Mouse (Mus musculus) stomach, embryonic 14.5 days (tissue): ENCODE data around the gene Tmem184a. TPM values are rescaled to one million over a fixed set of nuclear protein-coding genes. Genes with fewer than 3 reads are reported as not detected.

Experiments used
- ATAC-seq: fragments of 200-750 bp; cut with Nextera tagmentation; 2 replicates; pipeline ENCODE4 v1.8.0; 2017; ENCODE audit warnings: low read depth, moderate TSS enrichment; ENCODE audit not compliant: insufficient number of reproducible peaks, insufficient read depth, low FRiP score
- H3K27ac ChIP-seq: fragments of 300-500 bp; sonication (generic); 2 replicates; pipeline ENCODE4 v1.5.1; 2014; ENCODE audit warnings: mild to moderate bottlenecking, low read length, moderate library complexity, mixed read lengths
- H3K27me3 ChIP-seq: fragments of 300-500 bp; sonication (generic); 2 replicates; pipeline ENCODE4 v1.6.1; 2014; ENCODE audit warnings: low read length, control low read depth, mixed read lengths; ENCODE audit not compliant: control insufficient read depth, insufficient read depth
- H3K36me3 ChIP-seq: fragments of 300-500 bp; sonication (generic); 2 replicates; pipeline ENCODE4 v1.6.1; 2014; ENCODE audit warnings: mild to moderate bottlenecking, control low read depth, low read length, moderate library complexity, mixed read lengths; ENCODE audit not compliant: control insufficient read depth, insufficient read depth
- H3K4me1 ChIP-seq: fragments of 300-500 bp; sonication (generic); 2 replicates; pipeline ENCODE4 v1.6.1; 2014; ENCODE audit warnings: low read length, control low read depth, mixed read lengths; ENCODE audit not compliant: control insufficient read depth, insufficient read depth
- H3K4me2 ChIP-seq: fragments of 300-500 bp; sonication (generic); replicated peaks from 2 replicates; pipeline ENCODE4 v1.6.1; 2014; ENCODE audit warnings: low read depth, low read length, control low read depth
- H3K4me3 ChIP-seq: fragments of 300-500 bp; sonication (generic); 2 replicates; pipeline ENCODE4 v1.5.1; 2014; ENCODE audit warnings: low read depth, low read length, control low read depth
- H3K9ac ChIP-seq: fragments of 300-500 bp; sonication (generic); replicated peaks from 2 replicates; pipeline ENCODE4 v1.6.1; 2014; ENCODE audit warnings: low read depth, mild to moderate bottlenecking, control low read depth, low read length, moderate library complexity, mixed read lengths
- H3K9me3 ChIP-seq: fragments of 300-500 bp; sonication (generic); 2 replicates; pipeline ENCODE4 v1.6.1; 2016; ENCODE audit warnings: low read depth, low read length, control low read depth; ENCODE audit not compliant: control insufficient read depth
- WGBS: fragments of 180-500 bp; shearing (Covaris S2); extraction: QIAGEN DNeasy Blood & Tissue Kit; methylation state at CpG from one replicate; pipeline ENCODE4 v1.1.7; 2014; 5-methylcytosine and 5-hydroxymethylcytosine counted together
- polyA plus RNA-seq: library from polyadenylated mRNA; unstranded; fragments of >200 nt; fragmentation: Nextera tagmentation; extraction: Ambion mirVana; gene quantifications from 2 replicates; pipeline ENCODE4 v1.2.1, GENCODE M21; 2014

Gene Tmem184a
- polyA plus RNA-seq, 1 experiment from 2014 or later = 9.0 TPM

DNA sequence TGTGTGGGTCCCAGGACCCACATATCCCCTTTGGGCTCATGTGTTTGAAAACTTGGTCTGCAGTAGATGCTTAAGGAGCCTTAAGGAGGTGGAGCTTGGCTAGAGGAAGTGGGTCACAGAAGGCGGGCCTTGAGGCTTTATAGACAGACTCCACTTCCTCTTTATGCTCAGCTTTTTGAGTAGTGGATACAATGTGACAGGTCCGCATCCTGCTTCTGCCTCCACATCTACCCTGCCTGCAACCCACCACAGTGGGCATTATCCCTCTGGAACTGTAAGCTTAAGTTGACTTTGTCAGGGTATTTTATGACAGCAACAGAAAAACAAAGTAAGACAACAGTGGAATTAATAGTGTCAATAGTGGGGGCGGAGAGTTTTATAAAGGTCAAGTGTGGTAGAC is 11.0 kb upstream of the Tmem184a start:
- ATAC-seq = no peak
- Histone ChIP-seq H3K9ac (no peak overlapping the region), H3K27ac (no peak overlapping the region), H3K27me3 (no peaks in the 10 kb centered on the region), H3K4me3 (no peak overlapping the region), H3K4me1 (peaks cover 4% of the 10 kb centered on the region), H3K4me2 (no peak overlapping the region), H3K9me3 (no peaks in the 10 kb centered on the region), H3K36me3 (no peaks in the 10 kb centered on the region)
- WGBS = 77% methylated on average over 3 of the region's 3 CpGs

DNA sequence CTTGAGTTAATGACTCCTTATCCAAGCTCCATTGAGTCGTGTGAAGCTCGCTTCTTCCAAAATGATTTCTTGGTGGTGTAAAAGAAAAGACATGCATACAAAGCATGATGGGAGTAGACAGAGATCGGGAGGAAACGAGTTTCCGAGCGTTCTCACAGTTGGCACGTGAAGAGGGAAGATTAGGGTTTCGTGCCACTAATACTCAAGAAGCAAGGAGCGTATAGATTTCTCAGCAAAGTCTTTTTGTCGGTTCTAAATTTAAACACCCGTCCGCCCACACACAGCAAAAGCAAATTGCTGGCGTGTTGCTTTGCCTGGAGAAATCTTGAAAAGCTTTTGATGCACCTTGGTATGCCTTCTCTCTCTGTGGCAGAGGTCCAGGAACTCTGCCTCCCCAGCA is 9.7 kb upstream of the Tmem184a start:
- no peak for ATAC-seq
- 76% methylated on average over 13 of the region's 13 CpGs for WGBS

DNA sequence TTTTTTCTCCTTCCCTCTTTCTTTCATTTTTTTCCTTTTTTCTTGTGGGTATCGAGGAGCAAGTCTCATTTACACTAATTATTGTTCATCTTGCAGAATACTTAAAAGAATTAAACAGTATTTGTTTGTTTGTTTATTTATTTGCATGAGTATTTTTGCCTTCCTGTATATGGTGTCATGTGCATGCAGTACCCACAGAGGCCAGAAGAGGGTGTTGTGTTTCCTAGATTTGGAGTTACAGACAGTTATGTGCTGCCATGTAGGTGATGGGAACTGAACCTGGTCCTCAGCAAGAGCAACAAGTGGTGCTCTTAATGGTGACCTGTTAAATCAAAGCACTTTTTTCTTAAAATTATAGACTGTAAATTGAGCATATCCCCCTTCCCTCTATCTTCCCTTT is 7.9 kb upstream of the Tmem184a start:
- H3K4me3 ChIP-seq = no peak overlapping the region
- WGBS = 92% methylated on average over 1 of the region's 1 CpGs

More for the DNA sequence above, 9.7 kb upstream of the Tmem184a start:
- Histone ChIP-seq H3K27me3 (no peaks in the 10 kb centered on the region), H3K9ac (no peak overlapping the region), H3K4me3 (no peak overlapping the region), H3K9me3 (no peaks in the 10 kb centered on the region), H3K36me3 (no peaks in the 10 kb centered on the region), H3K27ac (no peak overlapping the region), H3K4me1 (peaks cover 8% of the 10 kb centered on the region), H3K4me2 (no peak overlapping the region)

DNA sequence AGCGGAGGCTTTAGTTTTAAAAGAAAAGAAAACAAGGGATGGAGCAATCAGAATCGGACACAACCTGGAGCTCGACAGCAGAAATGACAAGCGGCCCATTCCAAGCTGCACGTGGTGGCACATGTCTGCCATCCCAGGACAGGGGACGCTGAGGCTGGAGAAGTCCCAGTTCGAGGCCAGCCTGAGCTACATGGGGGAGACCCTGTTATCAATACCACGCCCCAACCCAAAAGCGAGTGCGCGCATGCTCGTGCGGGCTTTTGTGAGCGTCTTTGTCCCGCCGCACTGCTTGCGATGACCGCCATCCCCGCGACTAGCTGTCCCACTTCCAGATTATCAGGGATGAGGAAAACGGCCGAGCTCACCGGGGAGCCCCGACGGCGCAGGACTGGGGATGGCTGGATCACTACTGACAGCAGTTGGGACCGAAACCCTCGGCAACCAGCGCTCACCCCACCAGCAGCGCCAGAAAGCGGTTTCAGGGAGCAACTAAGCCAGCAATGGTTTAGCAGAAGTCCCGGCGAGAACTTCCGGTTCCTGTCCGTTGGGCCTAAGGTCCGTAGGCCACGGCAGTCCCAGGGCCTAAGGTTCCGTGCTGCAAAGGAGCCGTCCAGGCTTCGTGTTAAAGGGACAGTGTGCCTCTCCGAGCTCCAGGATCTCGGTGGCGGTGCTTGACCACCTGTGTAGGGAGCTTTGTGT is 6.8 kb upstream of the Tmem184a start, which contains the start of the genes Gm26938 and Psmg3:
TSS of gene Gm26938 (minus strand) at position 51 of the 699 bp plus-strand sequence.
TSS of gene Psmg3 (minus strand) at position 529 of the 699 bp plus-strand sequence.
- peak within 1 kb of the TSS; percentile 97 for H3K4me2 ChIP-seq
- no peaks in the 10 kb centered on the region for H3K9me3 ChIP-seq
- H3K4me1 ChIP-seq = peaks cover 8% of the 10 kb centered on the region
- under 1% methylated on average over 43 of the region's 43 CpGs for WGBS
- no peaks in the 10 kb centered on the region for H3K27me3 ChIP-seq
- peak; percentile 70 for ATAC-seq
- peak within 1 kb of the TSS; percentile 55; the same call in 1 of the 2 replicates for H3K27ac ChIP-seq
- H3K4me3 ChIP-seq = peak within 1 kb of the TSS; percentile 92
- H3K9ac ChIP-seq = peak within 1 kb of the TSS; percentile 74
- peaks cover 7% of the 10 kb centered on the region; the same call in 1 of the 2 replicates for H3K36me3 ChIP-seq

More for the DNA sequence above, 7.9 kb upstream of the Tmem184a start:
- no peaks in the 10 kb centered on the region for H3K9me3 ChIP-seq
- H3K27ac ChIP-seq = no peak overlapping the region
- H3K4me1 ChIP-seq = peaks cover 8% of the 10 kb centered on the region
- ATAC-seq = no peak
- H3K4me2 ChIP-seq = no peak overlapping the region
- H3K9ac ChIP-seq = no peak overlapping the region
- H3K36me3 ChIP-seq = peaks cover 7% of the 10 kb centered on the region; the same call in 1 of the 2 replicates
- H3K27me3 ChIP-seq = no peaks in the 10 kb centered on the region

DNA sequence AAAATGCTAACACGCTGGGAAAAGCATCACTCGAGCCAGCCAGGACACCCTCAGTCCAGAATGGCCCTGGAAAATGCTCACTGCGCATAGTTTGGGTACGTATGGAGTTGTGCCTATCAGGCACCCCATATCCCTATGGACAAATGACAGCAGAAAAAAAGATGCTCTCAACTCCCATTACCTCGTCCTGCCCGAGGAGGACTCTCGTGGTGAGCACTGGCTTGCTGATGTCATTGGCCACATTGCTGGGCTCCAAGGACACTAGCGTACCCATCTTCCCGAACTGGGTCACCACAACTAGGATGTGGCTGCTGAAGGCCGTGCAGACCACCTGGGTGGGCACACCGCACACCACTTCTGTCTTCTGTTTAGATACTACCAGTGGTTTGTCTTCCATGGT is 6.2 kb upstream of the Tmem184a start:
- H3K4me2 ChIP-seq = peak overlapping the region; percentile 97
- 42% methylated on average over 11 of the region's 11 CpGs for WGBS
- peak overlapping the region; percentile 92 for H3K4me3 ChIP-seq
- peaks cover 8% of the 10 kb centered on the region for H3K4me1 ChIP-seq
- peaks cover 7% of the 10 kb centered on the region; the same call in 1 of the 2 replicates for H3K36me3 ChIP-seq
- H3K9me3 ChIP-seq = no peaks in the 10 kb centered on the region
- ATAC-seq = no peak
- H3K27ac ChIP-seq = no peak overlapping the region; the same call in 1 of the 2 replicates
- H3K27me3 ChIP-seq = no peaks in the 10 kb centered on the region
- peak overlapping the region; percentile 74 for H3K9ac ChIP-seq

DNA sequence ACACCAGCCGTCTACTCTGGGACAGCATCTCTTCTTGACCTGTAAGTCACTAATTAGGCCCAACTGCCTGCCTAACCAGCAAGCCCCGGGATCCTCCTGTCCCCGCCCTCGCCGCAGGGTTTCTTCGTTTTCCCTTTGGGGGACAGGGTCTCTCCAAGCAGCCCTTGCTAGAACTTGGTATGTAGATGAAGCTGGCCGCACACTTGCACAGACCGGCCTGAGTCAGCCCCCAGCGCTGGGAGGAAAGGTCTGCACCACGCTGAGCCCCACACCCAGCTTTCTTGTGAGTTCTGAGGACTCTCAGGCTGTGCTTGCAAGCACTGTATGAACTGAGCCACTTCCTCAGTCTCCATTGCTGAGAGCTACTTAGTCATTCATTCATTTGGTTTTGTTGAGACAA is 4.8 kb upstream of the Tmem184a start:
- Histone ChIP-seq H3K9me3 (no peaks in the 10 kb centered on the region), H3K9ac (no peak overlapping the region), H3K36me3 (peaks cover 7% of the 10 kb centered on the region; the same call in 1 of the 2 replicates), H3K27ac (no peak overlapping the region), H3K4me1 (peaks cover 8% of the 10 kb centered on the region), H3K27me3 (no peaks in the 10 kb centered on the region), H3K4me3 (no peak overlapping the region), H3K4me2 (no peak overlapping the region)
- 94% methylated on average over 10 of the region's 10 CpGs for whole genome bisulfite sequencing
- no peak for ATAC-seq

DNA sequence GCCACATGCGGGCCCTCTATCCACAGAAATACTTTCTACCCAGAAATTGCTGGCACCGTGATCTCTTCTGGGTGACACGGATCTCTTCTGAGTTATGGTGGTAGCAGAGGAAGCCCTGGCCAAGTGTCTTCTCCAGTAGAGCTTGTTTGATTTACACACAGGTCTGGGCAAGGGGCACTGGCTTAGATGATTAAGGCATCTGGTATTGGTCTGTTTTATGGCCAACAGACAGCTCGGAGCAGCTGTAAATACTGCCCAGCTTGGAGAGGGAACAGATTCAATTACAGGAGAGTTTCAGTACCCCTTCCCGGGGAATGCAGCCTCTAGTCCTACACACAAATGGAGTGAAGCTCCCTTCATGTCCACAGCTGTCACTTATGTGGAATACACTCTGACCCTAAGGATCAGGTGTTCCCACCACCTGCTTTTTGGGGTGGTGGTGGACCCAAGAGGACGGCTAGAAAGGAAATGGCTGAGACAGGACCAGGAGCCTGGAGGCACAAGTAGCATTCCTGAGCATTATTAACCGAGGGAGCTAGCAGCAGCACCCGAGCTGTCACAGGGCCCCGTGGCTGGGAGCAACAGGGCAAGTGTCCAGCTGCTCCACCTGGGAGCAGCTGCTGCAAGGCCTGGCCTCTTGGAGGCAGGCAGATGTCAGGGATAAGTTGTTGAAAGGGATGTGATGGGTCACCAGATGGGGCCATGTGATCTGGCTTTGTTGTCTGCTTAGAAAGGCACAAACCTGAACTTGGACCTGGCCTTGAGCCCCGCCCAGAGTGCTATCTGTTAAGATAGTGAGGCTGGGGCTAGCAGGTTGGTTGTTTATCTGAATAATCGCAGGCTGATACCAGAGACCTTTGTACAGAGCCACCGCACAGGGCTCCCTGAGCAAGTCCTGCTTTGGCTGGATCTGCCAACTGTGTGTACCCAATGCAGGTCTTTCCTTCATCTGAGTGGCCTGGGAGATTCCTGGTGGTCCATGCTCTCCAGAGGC is 2.0 kb upstream of the Tmem184a start:
- 64% methylated on average over 12 of the region's 12 CpGs for WGBS
- Histone ChIP-seq H3K27me3 (no peaks in the 10 kb centered on the region), H3K9me3 (no peaks in the 10 kb centered on the region), H3K27ac (no peak overlapping the region), H3K4me1 (peaks cover 8% of the 10 kb centered on the region), H3K36me3 (peaks cover 7% of the 10 kb centered on the region; the same call in 1 of the 2 replicates), H3K4me2 (no peak overlapping the region), H3K4me3 (no peak overlapping the region), H3K9ac (no peak overlapping the region)
- ATAC-seq = no peak

DNA sequence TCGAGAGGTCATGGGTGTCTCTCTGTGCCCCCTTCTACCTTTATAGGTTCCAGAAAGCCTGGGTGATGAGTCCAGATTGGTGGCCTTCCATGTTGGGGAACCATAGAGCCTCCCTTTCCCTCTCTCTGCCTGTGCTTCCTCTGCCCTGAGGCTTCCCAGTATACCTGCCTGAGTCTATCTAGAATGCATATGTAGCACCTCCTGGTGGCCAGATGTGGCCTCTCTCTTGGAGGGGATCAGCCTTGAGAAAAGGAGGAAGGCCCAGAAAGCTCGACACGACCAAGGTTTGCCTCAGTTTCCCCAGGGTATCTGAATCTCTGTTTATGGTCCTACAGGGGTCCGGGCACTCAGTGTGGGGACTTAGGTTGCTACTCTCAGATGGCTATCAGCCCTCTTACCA is 916 bp downstream of the Tmem184a start:
- 57% methylated on average over 4 of the region's 4 CpGs for WGBS
- ATAC-seq = no peak
- no peak overlapping the region for H3K4me3 ChIP-seq

More for the DNA sequence above, 916 bp downstream of the Tmem184a start:
- Histone ChIP-seq H3K9me3 (no peaks in the 10 kb centered on the region), H3K4me2 (no peak overlapping the region), H3K4me1 (no peaks in the 10 kb centered on the region), H3K27me3 (0 out of 2 replicates have a peak, but pooled peaks cover 3% of the 10 kb centered on the region), H3K27ac (no peak overlapping the region), H3K36me3 (peaks cover 7% of the 10 kb centered on the region; the same call in 1 of the 2 replicates), H3K9ac (no peak overlapping the region)
